Mouse (Mus musculus) spleen, adult 12 weeks (tissue): ENCODE measurements around the gene Oasl1.
A peak's percentile ranks its signal among the peaks of the same experiment; 100 is the strongest.

Source experiments
- DNase-seq: peaks from one replicate; pipeline ENCODE4 v3.0.0; 2022; ENCODE audit warnings: low spot score

Oasl1 gene

GRCm38 (mm10) chr5:114969064-114969463, 46.0 kb downstream of the Oasl1 start:
- no peak for DNase-seq

GRCm38 (mm10) chr5:114969609-114970215, 46.7 kb downstream of the Oasl1 start:
- DNase-seq = no peak

GRCm38 (mm10) chr5:114970824-114971227, 47.8 kb downstream of the Oasl1 start, which contains the start of gene Hnf1a:
Gene Hnf1a, minus strand, starts transcription at chr5:114971094.
- DNase-seq = no peak

GRCm38 (mm10) chr5:114972201-114972600, 49.2 kb downstream of the Oasl1 start:
- no peak for DNase-seq

- DNase-seq = no peak
Measured at GRCm38 (mm10) chr5:114973131-114973530, 50.1 kb downstream of the Oasl1 start.

GRCm38 (mm10) chr5:114976935-114977334, 53.9 kb downstream of the Oasl1 start:
- no peak for DNase-seq

GRCm38 (mm10) chr5:114978473-114978872, 55.4 kb downstream of the Oasl1 start:
- DNase-seq = no peak

GRCm38 (mm10) chr5:114978888-114979249, 55.8 kb downstream of the Oasl1 start:
- peak; percentile 20 for DNase-seq

- DNase-seq = peak; percentile 70
Measured at GRCm38 (mm10) chr5:114979250-114980121, 56.4 kb downstream of the Oasl1 start.

- DNase-seq = no peak
Measured at GRCm38 (mm10) chr5:114980122-114980748, 57.2 kb downstream of the Oasl1 start.

GRCm38 (mm10) chr5:114982001-114982400, 59.0 kb downstream of the Oasl1 start:
- DNase-seq = no peak

- DNase-seq = no peak
Measured at GRCm38 (mm10) chr5:114985074-114985473, 62.0 kb downstream of the Oasl1 start.
